Mouse (Mus musculus): ENCODE data around the gene Lifr. TPM values are rescaled to one million over a fixed set of nuclear protein-coding genes. Genes with fewer than 3 reads are reported as not detected.

The Lifr gene
- polyA plus RNA-seq, 1 experiment from 2014 or later: 10.0 TPM

DNA sequence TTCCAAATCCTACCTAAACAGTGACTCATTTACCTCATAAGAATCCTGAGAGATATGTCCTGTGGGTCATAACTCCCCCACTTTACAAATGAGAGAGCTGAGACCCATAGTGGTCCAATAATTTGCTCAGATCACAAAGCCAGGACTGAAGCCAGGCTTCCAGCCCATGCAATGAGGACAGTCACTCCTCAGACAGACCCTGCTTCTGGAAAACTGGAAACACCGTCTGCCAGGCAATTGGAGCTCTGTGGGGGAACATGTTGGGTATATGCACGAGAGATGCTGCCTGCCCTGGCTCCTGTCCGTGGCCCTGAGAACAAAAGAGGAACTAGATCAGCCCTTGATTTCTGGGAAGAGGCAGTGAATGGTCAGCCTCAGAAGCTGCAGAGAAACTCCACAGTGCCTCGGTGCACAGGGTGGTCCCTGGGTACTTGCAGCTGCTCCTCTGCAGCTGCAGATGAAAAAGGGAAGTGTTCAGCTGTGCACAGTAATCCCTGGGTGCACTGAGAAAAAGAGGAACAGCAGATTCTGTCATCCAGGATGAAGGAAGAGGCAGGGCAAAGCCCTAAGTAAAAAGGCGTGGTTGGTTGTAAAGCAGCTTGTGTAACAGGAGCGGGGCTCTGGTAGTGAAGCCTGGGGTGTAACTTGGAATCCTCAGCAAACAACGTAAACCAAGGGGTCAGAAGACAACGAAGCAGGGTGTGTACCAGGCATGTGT, 5.5 kb upstream of the Lifr start:
- no peak for DNase-seq (ENCODE audit: low spot score)
- no peaks in the 10 kb centered on the region for H3K36me3 ChIP-seq
- H3K27ac ChIP-seq (replicated peaks): peak overlapping the region; percentile 47; the same call in 1 of the 2 replicates
- no peak overlapping the region for H3K4me3 ChIP-seq
- 31% methylated on average over 8 of the region's 8 CpGs for WGBS
- H3K4me1 ChIP-seq: peaks cover 34% of the 10 kb centered on the region
- peaks cover 84% of the 10 kb centered on the region for H3K27me3 ChIP-seq (ENCODE audit: low read depth, poor library complexity, severe bottlenecking)
- H3K9me3 ChIP-seq (replicated peaks): 0 out of 2 replicates have a peak, but pooled peaks cover 1% of the 10 kb centered on the region

DNA sequence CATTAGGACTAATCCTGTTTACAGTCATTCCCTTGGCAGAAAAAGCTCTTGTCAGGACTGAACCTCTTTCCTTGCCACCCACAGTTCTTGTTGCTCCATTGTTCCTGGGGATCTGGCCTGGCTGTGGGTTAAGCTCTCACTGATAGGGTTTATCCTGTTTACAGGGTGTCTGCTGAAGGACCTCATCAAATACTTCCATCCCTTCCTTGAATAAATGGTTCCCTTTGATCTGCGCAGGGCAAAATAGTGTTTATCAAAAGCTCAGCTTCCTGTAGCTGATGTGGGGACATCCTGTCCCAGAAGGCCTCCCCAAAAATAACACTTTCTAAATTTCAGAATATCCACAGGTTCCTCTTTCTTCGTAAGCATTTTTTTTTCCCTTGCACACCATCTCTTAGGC, 1.7 kb upstream of the Lifr start:
- Histone ChIP-seq H3K4me1 (peaks cover 31% of the 10 kb centered on the region), H3K9me3 (replicated peaks) (no peaks in the 10 kb centered on the region), H3K4me3 (no peak overlapping the region), H3K36me3 (no peaks in the 10 kb centered on the region), H3K27ac (replicated peaks) (no peak overlapping the region), H3K27me3 (ENCODE audit: low read depth, poor library complexity, severe bottlenecking) (peaks cover 91% of the 10 kb centered on the region)
- no peak for DNase-seq (ENCODE audit: low spot score)
- WGBS: 27% methylated on average over 2 of the region's 2 CpGs

DNA sequence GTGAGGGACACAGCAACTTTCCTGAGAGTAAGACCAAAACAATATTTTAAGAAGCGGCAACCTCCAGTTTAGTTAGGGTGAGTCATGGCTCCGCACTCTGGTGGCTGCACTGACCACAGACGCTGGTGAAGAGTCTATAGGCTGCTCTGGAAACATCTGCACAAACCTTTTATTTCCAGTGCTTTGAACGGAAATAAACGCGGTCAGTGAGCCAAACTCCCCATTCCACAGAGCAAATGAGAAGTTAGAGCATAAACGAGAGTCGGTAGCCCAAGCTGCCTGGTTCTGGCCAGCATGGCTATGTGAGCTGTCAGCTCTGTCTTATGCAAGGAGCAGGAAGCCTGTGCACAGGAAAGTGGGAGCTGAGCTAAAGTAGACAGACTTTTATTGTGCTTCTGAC, 1.9 kb downstream of the Lifr start:
- WGBS: 52% methylated on average over 8 of the region's 8 CpGs
- no peak for DNase-seq (ENCODE audit: low spot score)
- H3K27ac ChIP-seq (replicated peaks): no peak overlapping the region

DNA sequence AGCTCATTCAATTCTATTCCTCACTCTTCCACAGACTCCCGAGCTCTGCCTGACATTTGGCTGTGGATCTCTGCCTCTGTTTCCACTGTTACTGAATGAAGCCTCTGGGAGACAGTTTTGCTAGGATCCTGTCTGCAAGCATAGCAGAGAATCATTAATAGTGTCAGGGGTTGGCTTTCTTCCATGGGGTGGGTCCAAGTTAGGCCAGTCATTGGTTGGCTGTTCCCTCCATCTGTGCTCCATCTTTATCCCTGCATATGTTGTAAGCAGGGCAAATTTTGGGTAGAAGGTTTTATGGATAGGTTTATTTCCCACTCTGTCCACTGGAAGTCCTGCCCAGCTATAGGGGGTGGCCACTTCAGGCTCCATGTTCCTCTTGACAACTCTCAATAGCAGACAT, 9.0 kb downstream of the Lifr start:
- no peaks in the 10 kb centered on the region for H3K9me3 ChIP-seq (replicated peaks)
- 87% methylated on average over 1 of the region's 1 CpGs for WGBS
- no peak overlapping the region for H3K4me3 ChIP-seq
- H3K27ac ChIP-seq (replicated peaks): no peak overlapping the region
- H3K36me3 ChIP-seq: no peaks in the 10 kb centered on the region
- H3K4me1 ChIP-seq: no peaks in the 10 kb centered on the region
- no peak for DNase-seq (ENCODE audit: low spot score)
- H3K27me3 ChIP-seq (ENCODE audit: low read depth, poor library complexity, severe bottlenecking): peaks cover 10% of the 10 kb centered on the region

More for the DNA sequence above, 1.9 kb downstream of the Lifr start:
- no peaks in the 10 kb centered on the region for H3K36me3 ChIP-seq
- H3K9me3 ChIP-seq (replicated peaks): no peaks in the 10 kb centered on the region
- H3K4me3 ChIP-seq: no peak overlapping the region
- peaks cover 23% of the 10 kb centered on the region for H3K4me1 ChIP-seq
- peaks cover 66% of the 10 kb centered on the region for H3K27me3 ChIP-seq (ENCODE audit: low read depth, poor library complexity, severe bottlenecking)

DNA sequence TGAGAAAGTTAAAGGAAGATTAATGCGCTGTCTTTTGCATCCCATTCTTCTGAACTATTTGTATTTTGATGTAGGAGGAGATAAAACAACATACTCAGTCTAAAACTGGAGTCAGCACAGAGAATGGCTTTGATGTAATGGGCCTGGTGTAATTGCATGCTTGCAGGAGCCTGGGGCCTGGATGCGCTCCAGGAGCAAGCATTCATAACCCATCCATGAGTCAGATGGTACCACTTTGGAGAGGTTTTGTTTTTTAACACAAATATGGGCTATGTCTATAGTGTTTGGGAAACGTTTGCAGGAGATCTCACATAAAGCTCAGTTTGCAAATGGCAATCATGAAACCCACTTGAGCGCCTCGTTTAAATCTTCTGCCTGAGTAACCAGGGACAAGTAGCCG, 9.8 kb downstream of the Lifr start:
- H3K9me3 ChIP-seq (replicated peaks): no peaks in the 10 kb centered on the region
- H3K27ac ChIP-seq (replicated peaks): no peak overlapping the region
- WGBS: 83% methylated on average over 6 of the region's 6 CpGs
- H3K4me3 ChIP-seq: no peak overlapping the region
- H3K36me3 ChIP-seq: no peaks in the 10 kb centered on the region
- H3K27me3 ChIP-seq (ENCODE audit: low read depth, poor library complexity, severe bottlenecking): peaks cover 2% of the 10 kb centered on the region
- no peak for DNase-seq (ENCODE audit: low spot score)
- H3K4me1 ChIP-seq: no peaks in the 10 kb centered on the region

DNA sequence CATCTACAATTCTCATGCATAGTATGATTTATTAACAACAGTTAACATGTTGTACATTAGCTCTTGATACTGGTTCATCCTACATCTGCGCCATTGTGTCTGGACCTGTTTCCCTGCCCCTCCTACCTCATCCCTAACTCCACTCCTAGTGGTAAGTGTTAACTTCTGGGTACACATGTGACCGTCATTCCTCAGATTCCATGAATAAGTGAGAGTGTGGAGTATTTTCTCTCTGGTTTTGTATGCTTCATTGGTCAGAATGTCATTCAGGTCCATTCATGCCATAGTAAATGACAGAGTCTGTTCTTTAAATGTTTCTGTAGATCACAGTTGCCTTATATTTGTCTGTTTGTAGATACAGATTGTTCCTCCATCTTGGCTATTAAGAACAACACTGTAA, 12.6 kb downstream of the Lifr start:
- no peaks in the 10 kb centered on the region for H3K9me3 ChIP-seq (replicated peaks)
- H3K36me3 ChIP-seq: no peaks in the 10 kb centered on the region
- no peaks in the 10 kb centered on the region for H3K4me1 ChIP-seq
- WGBS: 83% methylated on average over 2 of the region's 2 CpGs
- H3K27me3 ChIP-seq (ENCODE audit: low read depth, poor library complexity, severe bottlenecking): no peaks in the 10 kb centered on the region
- H3K4me3 ChIP-seq: no peak overlapping the region
- no peak overlapping the region for H3K27ac ChIP-seq (replicated peaks)
- DNase-seq (ENCODE audit: low spot score): no peak

DNA sequence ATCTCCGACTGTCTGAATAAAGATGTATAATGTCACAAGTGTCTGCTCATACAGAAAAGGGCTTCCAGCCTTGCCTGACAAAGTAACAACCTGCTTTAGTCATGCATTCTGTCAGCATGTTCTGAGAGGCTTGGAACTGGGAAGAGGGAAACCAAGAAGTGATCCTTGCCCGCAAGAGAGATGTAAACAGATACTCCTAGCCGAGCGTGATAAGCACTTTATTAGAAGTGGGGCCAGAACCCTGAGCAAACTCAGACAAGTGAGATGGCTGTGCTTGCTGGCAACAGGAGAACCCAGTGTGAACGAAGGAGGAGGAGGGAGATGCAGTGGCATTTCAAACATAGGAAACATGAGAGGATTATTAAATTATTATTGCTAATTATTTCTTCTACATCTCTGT, 14.8 kb downstream of the Lifr start:
- Histone ChIP-seq H3K27me3 (ENCODE audit: low read depth, poor library complexity, severe bottlenecking) (no peaks in the 10 kb centered on the region), H3K36me3 (no peaks in the 10 kb centered on the region), H3K4me3 (no peak overlapping the region), H3K9me3 (replicated peaks) (no peaks in the 10 kb centered on the region), H3K27ac (replicated peaks) (no peak overlapping the region), H3K4me1 (no peaks in the 10 kb centered on the region)
- WGBS: 74% methylated on average over 5 of the region's 5 CpGs
- DNase-seq (ENCODE audit: low spot score): no peak

DNA sequence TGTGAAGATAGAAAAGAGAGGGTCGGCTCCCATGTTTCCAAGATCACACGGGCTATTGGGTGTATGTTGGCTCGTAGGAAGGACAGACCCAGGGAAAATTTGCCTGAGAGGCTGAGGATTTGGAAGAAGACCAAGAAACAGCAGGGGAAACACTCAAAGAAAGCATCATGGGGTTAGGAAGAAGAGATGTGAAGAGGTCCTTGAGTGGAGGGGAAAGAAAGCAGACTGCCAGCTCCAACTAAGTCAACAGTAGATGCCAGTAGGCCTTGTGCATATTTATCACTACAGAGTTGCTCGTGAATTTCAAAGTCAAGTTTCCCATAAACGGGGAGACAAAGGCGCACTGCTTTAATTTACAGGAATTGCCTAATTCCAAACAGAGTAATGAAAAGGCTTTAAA, 17.7 kb downstream of the Lifr start:
- Histone ChIP-seq H3K4me3 (no peak overlapping the region), H3K4me1 (no peaks in the 10 kb centered on the region), H3K36me3 (no peaks in the 10 kb centered on the region), H3K9me3 (replicated peaks) (no peaks in the 10 kb centered on the region), H3K27me3 (ENCODE audit: low read depth, poor library complexity, severe bottlenecking) (no peaks in the 10 kb centered on the region), H3K27ac (replicated peaks) (no peak overlapping the region)
- 93% methylated on average over 6 of the region's 6 CpGs for WGBS
- DNase-seq (ENCODE audit: low spot score): no peak

DNA sequence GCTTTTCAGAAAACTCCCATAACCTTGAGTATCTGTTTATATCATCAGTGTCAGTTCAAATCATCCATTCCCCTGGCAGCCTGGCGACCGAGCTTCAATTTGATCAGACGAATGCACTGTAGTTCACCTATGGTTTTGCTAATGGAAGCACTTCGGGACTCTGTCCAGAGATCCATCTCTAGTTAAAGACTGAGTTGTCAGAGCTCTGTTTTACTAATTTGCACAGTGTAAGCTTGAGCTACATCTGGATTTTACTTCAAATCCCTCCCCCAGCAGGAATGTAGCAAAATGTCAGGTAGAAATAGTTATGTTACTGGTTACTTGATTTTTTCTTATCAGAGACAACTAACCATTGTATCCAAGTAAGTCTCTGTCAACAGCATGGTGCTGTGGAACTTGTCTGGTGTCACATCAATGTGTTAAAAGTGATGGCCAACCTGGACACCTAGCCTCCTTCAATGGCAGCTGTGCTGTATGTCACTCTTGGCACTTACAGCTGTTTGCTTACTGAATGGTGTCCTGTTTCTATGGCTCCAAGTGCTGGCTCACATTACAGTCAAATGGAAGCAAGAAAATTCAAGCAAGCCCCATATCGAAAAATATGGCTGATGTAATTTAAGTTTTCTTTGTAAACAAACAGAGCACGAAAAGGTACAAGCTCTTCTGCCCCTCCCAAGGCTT, 22.0 kb downstream of the Lifr start:
- 90% methylated on average over 6 of the region's 6 CpGs for WGBS
- Histone ChIP-seq H3K4me1 (peaks cover 15% of the 10 kb centered on the region; the same call in 1 of the 2 replicates), H3K27ac (replicated peaks) (no peak overlapping the region), H3K36me3 (no peaks in the 10 kb centered on the region), H3K4me3 (no peak overlapping the region), H3K9me3 (replicated peaks) (no peaks in the 10 kb centered on the region), H3K27me3 (ENCODE audit: low read depth, poor library complexity, severe bottlenecking) (no peaks in the 10 kb centered on the region)
- no peak for DNase-seq (ENCODE audit: low spot score)

DNA sequence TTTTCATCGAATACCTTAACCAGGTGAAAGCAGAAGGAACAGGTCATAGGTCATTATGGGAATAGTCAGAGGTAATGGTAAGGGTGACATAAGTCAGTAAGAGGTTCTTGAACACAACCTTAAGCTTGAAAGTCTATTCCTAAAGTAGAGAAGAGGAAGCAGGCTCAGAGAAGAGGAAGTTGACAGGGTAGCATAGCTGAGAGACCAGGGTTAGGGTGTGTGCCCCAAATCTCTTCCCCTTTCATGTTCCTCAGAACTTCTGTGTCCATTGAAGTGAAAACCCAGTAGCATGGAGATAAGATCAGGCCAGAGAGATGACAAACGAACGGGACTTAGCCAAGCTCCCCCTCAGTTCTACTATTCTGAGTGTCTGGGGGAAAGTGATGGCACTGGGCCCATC, 23.5 kb downstream of the Lifr start:
- WGBS: 85% methylated on average over 3 of the region's 3 CpGs

DNA sequence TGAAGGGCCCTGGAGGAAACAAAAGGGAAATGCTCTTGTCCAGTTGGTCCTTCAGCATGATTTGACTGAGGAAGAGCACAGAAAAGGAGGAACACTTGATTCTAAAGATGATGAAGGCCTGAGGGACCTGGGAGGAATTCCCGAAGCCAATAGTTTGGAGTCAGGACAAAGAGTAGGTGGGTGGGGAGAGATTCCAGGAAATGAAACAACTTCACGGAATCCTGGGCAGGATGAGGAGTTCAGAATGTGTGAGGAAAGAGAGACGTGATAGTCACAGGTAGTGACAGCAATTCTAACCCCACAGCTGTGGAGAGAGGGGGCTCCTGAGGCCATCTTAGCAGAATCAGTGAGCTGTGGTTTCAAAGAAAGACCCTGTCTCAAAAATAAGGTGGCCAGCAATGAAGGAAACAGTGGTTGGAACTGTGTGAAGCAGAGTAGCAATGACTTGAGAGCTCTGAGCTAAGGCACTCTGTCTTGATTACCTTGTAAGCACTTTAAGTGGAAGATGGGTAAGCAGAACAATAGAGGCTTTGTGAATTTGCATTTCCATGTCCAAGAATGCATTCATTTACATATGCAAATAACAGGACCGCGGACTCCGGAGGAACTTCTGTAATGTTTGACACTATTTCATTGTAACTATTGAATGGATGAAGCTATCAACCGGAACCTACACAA, 25.1 kb downstream of the Lifr start:
- Histone ChIP-seq H3K9me3 (replicated peaks) (no peaks in the 10 kb centered on the region), H3K4me3 (no peak overlapping the region), H3K27me3 (ENCODE audit: low read depth, poor library complexity, severe bottlenecking) (no peaks in the 10 kb centered on the region), H3K4me1 (peaks cover 15% of the 10 kb centered on the region; the same call in 1 of the 2 replicates), H3K36me3 (no peaks in the 10 kb centered on the region), H3K27ac (replicated peaks) (no peak overlapping the region)
- DNase-seq (ENCODE audit: low spot score): no peak
- 43% methylated on average over 7 of the region's 7 CpGs for WGBS

More for the DNA sequence above, 23.5 kb downstream of the Lifr start:
- no peaks in the 10 kb centered on the region for H3K9me3 ChIP-seq (replicated peaks)
- H3K4me1 ChIP-seq: peaks cover 15% of the 10 kb centered on the region; the same call in 1 of the 2 replicates
- no peak overlapping the region for H3K4me3 ChIP-seq
- no peak overlapping the region for H3K27ac ChIP-seq (replicated peaks)
- no peak for DNase-seq (ENCODE audit: low spot score)
- no peaks in the 10 kb centered on the region for H3K36me3 ChIP-seq
- H3K27me3 ChIP-seq (ENCODE audit: low read depth, poor library complexity, severe bottlenecking): no peaks in the 10 kb centered on the region

DNA sequence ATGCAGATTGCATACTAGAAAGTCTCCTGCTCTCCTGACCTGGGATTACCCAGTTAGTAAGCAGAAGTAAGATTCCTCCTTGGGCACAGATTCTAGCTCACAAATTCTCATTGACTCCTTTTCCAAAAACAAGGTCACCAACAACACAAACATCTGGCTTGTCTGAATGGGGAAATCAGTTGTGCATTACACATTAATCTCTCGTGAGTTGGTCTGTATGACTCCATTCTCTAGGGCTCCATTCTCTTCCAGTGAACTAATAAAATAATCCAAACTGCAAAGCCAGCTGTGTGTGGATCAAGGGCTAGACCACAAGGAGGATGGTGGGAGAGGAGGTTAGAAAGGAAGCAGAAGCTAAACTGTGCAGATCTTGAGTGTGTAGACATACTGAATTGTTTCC, 25.8 kb downstream of the Lifr start:
- no peak overlapping the region for H3K27ac ChIP-seq (replicated peaks)
- peaks cover 15% of the 10 kb centered on the region; the same call in 1 of the 2 replicates for H3K4me1 ChIP-seq
- no peak for DNase-seq (ENCODE audit: low spot score)
- H3K4me3 ChIP-seq: no peak overlapping the region
- H3K9me3 ChIP-seq (replicated peaks): no peaks in the 10 kb centered on the region
- no peaks in the 10 kb centered on the region for H3K27me3 ChIP-seq (ENCODE audit: low read depth, poor library complexity, severe bottlenecking)
- no peaks in the 10 kb centered on the region for H3K36me3 ChIP-seq
- 69% methylated on average over 1 of the region's 1 CpGs for WGBS

DNA sequence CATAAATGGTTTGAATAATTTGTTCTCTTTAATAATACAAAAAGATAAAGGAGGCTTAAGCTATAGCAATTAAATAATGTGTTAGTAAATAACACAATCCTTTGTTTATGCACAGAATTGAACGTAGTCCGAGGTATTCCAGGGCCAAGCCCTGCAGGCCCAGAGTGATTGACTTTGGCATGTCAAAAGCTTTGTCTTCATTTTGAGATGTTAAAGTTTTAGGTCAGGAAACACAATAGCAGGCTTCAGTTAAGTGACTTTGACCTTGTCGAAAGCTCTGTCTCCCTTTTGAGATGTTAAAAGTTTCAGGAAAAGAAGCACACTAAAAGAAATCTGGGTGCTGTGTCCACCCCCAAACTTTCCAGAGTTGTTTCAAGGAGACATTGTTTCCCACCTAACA, 26.3 kb downstream of the Lifr start:
- Histone ChIP-seq H3K9me3 (replicated peaks) (no peaks in the 10 kb centered on the region), H3K27me3 (ENCODE audit: low read depth, poor library complexity, severe bottlenecking) (no peaks in the 10 kb centered on the region), H3K36me3 (no peaks in the 10 kb centered on the region), H3K4me3 (no peak overlapping the region), H3K4me1 (peaks cover 15% of the 10 kb centered on the region; the same call in 1 of the 2 replicates), H3K27ac (replicated peaks) (no peak overlapping the region)
- WGBS: 56% methylated on average over 3 of the region's 3 CpGs
- DNase-seq (ENCODE audit: low spot score): no peak
